Mouse (Mus musculus) MEL (cell line): ENCODE results near the gene Tsc22d4. TPM values are rescaled to one million over a fixed set of nuclear protein-coding genes. Genes with fewer than 3 reads are reported as not detected.

Experiments used
- DNase-seq: peaks from one replicate; pipeline ENCODE4 v3.0.0; 2011; ENCODE audit warnings: low read depth, low spot score
- H3K27ac ChIP-seq: 2 replicates; pipeline ENCODE4 v1.5.1; 2012; ENCODE audit warnings: low read depth, mild to moderate bottlenecking, control low read depth, low read length, moderate library complexity; ENCODE audit not compliant: control insufficient read depth
- H3K27me3 ChIP-seq, 2 experiments: fragments of 150-350 bp in 1 of 2; sonication (generic) in 1 of 2; 2 replicates each; pipeline ENCODE4 v1.6.1; 2012; ENCODE audit warnings: low read length in 2 of 2, mild to moderate bottlenecking in 2 of 2, improper control_type of control experiment in 1 of 2, moderate library complexity in 1 of 2; ENCODE audit not compliant: insufficient read depth in 2 of 2, control insufficient read depth in 1 of 2
- H3K36me3 ChIP-seq, 2 experiments: 2 replicates each; pipeline ENCODE4 v1.6.1; 2012 to 2014; ENCODE audit warnings: low read length in 2 of 2, improper control_type of control experiment in 1 of 2, inconsistent platforms in 1 of 2, mild to moderate bottlenecking in 1 of 2; ENCODE audit not compliant: insufficient read depth in 2 of 2, control insufficient read depth in 1 of 2
- H3K4me1 ChIP-seq, 2 experiments: fragments of 150-350 bp in 1 of 2; sonication (generic) in 1 of 2; 2 replicates each; pipeline ENCODE4 v1.6.1; 2012; ENCODE audit warnings: low read length in 2 of 2, improper control_type of control experiment in 1 of 2, mild to moderate bottlenecking in 1 of 2; ENCODE audit not compliant: insufficient read depth in 2 of 2, control insufficient read depth in 1 of 2
- H3K4me3 ChIP-seq, 2 experiments: fragments of 150-350 bp in 1 of 2; sonication (generic) in 1 of 2; 2 replicates each; pipeline ENCODE4 v1.5.1; 2012; ENCODE audit warnings: low read depth in 2 of 2, low read length in 2 of 2, mild to moderate bottlenecking in 2 of 2, moderate library complexity in 2 of 2, control low read depth in 1 of 2, improper control_type of control experiment in 1 of 2; ENCODE audit not compliant: control insufficient read depth in 1 of 2, insufficient read depth in 1 of 2
- H3K79me2 ChIP-seq: 2 replicates; pipeline ENCODE4 v1.6.1; 2012; ENCODE audit warnings: mild to moderate bottlenecking, low read length, moderate library complexity; ENCODE audit not compliant: control insufficient read depth, poor library complexity, insufficient read depth
- H3K9ac ChIP-seq: 2 replicates; pipeline ENCODE4 v1.6.1; 2012; ENCODE audit warnings: low read depth, mild to moderate bottlenecking, control low read depth, low read length, moderate library complexity; ENCODE audit not compliant: control insufficient read depth, poor library complexity, severe bottlenecking
- H3K9me3 ChIP-seq: fragments of 150-350 bp; sonication (generic); replicated peaks from 2 replicates; pipeline ENCODE4 v1.6.1; 2012; ENCODE audit warnings: mild to moderate bottlenecking, low read length, improper control_type of control experiment, moderate library complexity; ENCODE audit not compliant: insufficient read depth
- BHLHE40 ChIP-seq: IDR thresholded peaks from 2 replicates; pipeline ENCODE4 v1.6.1; 2012; ENCODE audit warnings: low read depth, mild to moderate bottlenecking, inconsistent platforms, low read length, improper control_type of control experiment, borderline replicate concordance
- CTCF ChIP-seq, 3 experiments: IDR thresholded peaks in 2 of 3; conservative IDR thresholded peaks in 1 of 3; 2 replicates each; pipeline ENCODE4 v1.5.1; 2011 to 2012; ENCODE audit warnings: low read length in 3 of 3, low read depth in 2 of 3, mild to moderate bottlenecking in 2 of 3, improper control_type of control experiment in 1 of 3, inconsistent platforms in 1 of 3, mixed read lengths in 1 of 3, moderate library complexity in 1 of 3; ENCODE audit not compliant: control insufficient read depth in 1 of 3, insufficient read depth in 1 of 3, poor library complexity in 1 of 3, severe bottlenecking in 1 of 3
- ELF1 ChIP-seq: IDR thresholded peaks from 2 replicates; pipeline ENCODE4 v1.6.1; 2014; ENCODE audit warnings: low read depth, mild to moderate bottlenecking, inconsistent platforms, low read length, improper control_type of control experiment, moderate library complexity
- EP300 ChIP-seq, 2 experiments: IDR thresholded peaks; 2 replicates each; pipeline ENCODE4 v1.6.1; 2011; ENCODE audit warnings: improper control_type of control experiment in 2 of 2, low read length in 2 of 2, low read depth in 1 of 2, mild to moderate bottlenecking in 1 of 2
- GATA1 ChIP-seq: IDR thresholded peaks from 2 replicates; pipeline ENCODE4 v1.6.1; 2011; ENCODE audit warnings: low read depth, low read length, improper control_type of control experiment
- JUND ChIP-seq: IDR thresholded peaks from 2 replicates; pipeline ENCODE4 v1.6.1; 2011; ENCODE audit warnings: low read depth, mild to moderate bottlenecking, improper control_type of control experiment, low read length
- KAT2A ChIP-seq: conservative IDR thresholded peaks from 2 replicates; pipeline ENCODE4 v1.6.1; 2012; ENCODE audit warnings: low read depth, low read length, improper control_type of control experiment, inconsistent platforms
- MAFK ChIP-seq: IDR thresholded peaks from 2 replicates; pipeline ENCODE4 v1.6.1; 2011; ENCODE audit warnings: low read depth, mild to moderate bottlenecking, low read length, improper control_type of control experiment, borderline replicate concordance
- MAX ChIP-seq: IDR thresholded peaks from 2 replicates; pipeline ENCODE4 v1.6.1; 2011; ENCODE audit warnings: low read length, improper control_type of control experiment
- MAZ ChIP-seq: IDR thresholded peaks from 2 replicates; pipeline ENCODE4 v1.6.1; 2012; ENCODE audit warnings: low read depth, mild to moderate bottlenecking, inconsistent platforms, low read length, improper control_type of control experiment
- MEF2A ChIP-seq: IDR thresholded peaks from 2 replicates; pipeline ENCODE4 v1.6.1; 2014; ENCODE audit warnings: low read depth, mild to moderate bottlenecking, inconsistent platforms, low read length, improper control_type of control experiment; ENCODE audit not compliant: poor library complexity, insufficient replicate concordance, severe bottlenecking; ENCODE audit errors: extremely low read depth
- NELFE ChIP-seq: IDR thresholded peaks from 2 replicates; pipeline ENCODE4 v1.6.1; 2011; ENCODE audit warnings: low read depth, low read length, improper control_type of control experiment
- POLR2A ChIP-seq, 2 experiments: IDR thresholded peaks; 2 replicates each; pipeline ENCODE4 v1.6.1; 2011 to 2012; ENCODE audit warnings: low read length in 2 of 2, mild to moderate bottlenecking in 2 of 2, control low read depth in 1 of 2, improper control_type of control experiment in 1 of 2, low read depth in 1 of 2, moderate library complexity in 1 of 2; ENCODE audit not compliant: control insufficient read depth in 1 of 2, insufficient read depth in 1 of 2, poor library complexity in 1 of 2
- POLR2AphosphoS2 ChIP-seq: IDR thresholded peaks from 2 replicates; pipeline ENCODE4 v1.6.1; 2011; ENCODE audit warnings: low read length, improper control_type of control experiment
- POLR2AphosphoS5 ChIP-seq: IDR thresholded peaks from 2 replicates; pipeline ENCODE4 v1.6.1; 2012; ENCODE audit warnings: low read depth, borderline replicate concordance, mild to moderate bottlenecking, inconsistent platforms, low read length, moderate library complexity, mixed read lengths
- RAD21 ChIP-seq: IDR thresholded peaks from 2 replicates; pipeline ENCODE4 v1.6.1; 2011; ENCODE audit warnings: mild to moderate bottlenecking, low read depth, low read length, improper control_type of control experiment
- RCOR1 ChIP-seq: IDR thresholded peaks from 2 replicates; pipeline ENCODE4 v1.6.1; 2012; ENCODE audit warnings: low read depth, mild to moderate bottlenecking, inconsistent platforms, low read length, improper control_type of control experiment
- SMC3 ChIP-seq: IDR thresholded peaks from 2 replicates; pipeline ENCODE4 v1.6.1; 2011; ENCODE audit warnings: low read depth, low read length, improper control_type of control experiment
- TBP ChIP-seq: IDR thresholded peaks from 2 replicates; pipeline ENCODE4 v1.8.0; 2011; ENCODE audit warnings: low read depth, low read length, improper control_type of control experiment
- USF1 ChIP-seq: IDR thresholded peaks from 2 replicates; pipeline ENCODE4 v1.6.1; 2014; ENCODE audit warnings: low read depth, mild to moderate bottlenecking, inconsistent platforms, low read length, improper control_type of control experiment, moderate library complexity
- USF2 ChIP-seq, 2 experiments: IDR thresholded peaks; 2 replicates each; pipeline ENCODE4 v1.6.1; 2011 to 2012; ENCODE audit warnings: improper control_type of control experiment in 2 of 2, low read length in 2 of 2, borderline replicate concordance in 1 of 2, inconsistent platforms in 1 of 2, low read depth in 1 of 2, mild to moderate bottlenecking in 1 of 2; ENCODE audit not compliant: insufficient read depth in 1 of 2
- ZC3H11A ChIP-seq: IDR thresholded peaks from 2 replicates; pipeline ENCODE4 v1.6.1; 2012; ENCODE audit warnings: low read depth, mild to moderate bottlenecking, inconsistent platforms, low read length, improper control_type of control experiment
- ZKSCAN1 ChIP-seq: IDR thresholded peaks from 2 replicates; pipeline ENCODE4 v1.6.1; 2012; ENCODE audit warnings: low read depth, mild to moderate bottlenecking, inconsistent platforms, low read length, improper control_type of control experiment, moderate library complexity
- ZNF384 ChIP-seq: IDR thresholded peaks from 2 replicates; pipeline ENCODE4 v1.6.1; 2012; ENCODE audit warnings: low read depth, mild to moderate bottlenecking, inconsistent platforms, low read length, improper control_type of control experiment
- polyA plus RNA-seq, 2 experiments: library from polyadenylated mRNA; stranded (reverse) in 1 of 2; unstranded in 1 of 2; fragments of >175 nt in 1 of 2; fragments of >200 nt in 1 of 2; gene quantifications; 2 replicates each; pipeline versions ENCODE4 v1.2.1 to v1.2.4; 2012; ENCODE audit warnings: low replicate concordance in 2 of 2, low read depth in 1 of 2; ENCODE audit not compliant: insufficient read length in 2 of 2, insufficient read depth in 1 of 2, missing spikeins in 1 of 2
- total RNA-seq: library from RNA; depleted of rRNA; stranded (reverse); fragments of 300-350 nt; gene quantifications from 2 replicates; pipeline ENCODE4 v1.2.3, GENCODE M21; 2012

Gene Tsc22d4
- total and polyA plus RNA-seq, 3 experiments: 58.3 to 203 TPM; not detected in 1

DNA sequence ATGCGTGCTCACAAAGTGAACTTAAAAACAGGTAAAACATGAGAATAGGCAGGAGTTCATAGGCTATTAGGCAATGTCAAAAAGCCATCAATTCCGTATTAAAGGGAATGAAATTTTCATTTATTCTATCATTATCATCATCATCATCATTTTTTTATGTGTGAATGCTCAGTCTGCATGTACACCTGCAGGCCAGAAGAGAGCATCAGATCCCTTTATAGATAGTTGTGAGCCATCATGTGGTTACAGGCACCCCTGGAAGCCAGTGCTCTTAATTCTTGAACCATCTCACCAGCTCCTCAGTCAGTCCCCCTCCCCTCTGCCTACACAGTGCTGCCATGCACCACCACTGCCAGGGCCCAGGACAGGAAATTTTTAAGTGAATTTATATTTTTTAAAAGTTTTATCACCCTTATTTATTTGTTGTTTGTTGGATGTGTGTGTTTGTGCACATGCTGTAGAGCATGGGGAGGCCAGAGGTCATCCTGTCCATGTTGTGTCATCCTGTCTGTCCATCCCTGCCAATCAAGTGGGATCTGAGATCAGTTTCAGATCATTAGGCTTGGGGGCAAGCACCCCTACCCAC is 43.5 kb downstream of the Tsc22d4 start:
- TF ChIP-seq RAD21: peak; percentile 2
- peak; percentile 13; the same call in 1 of the 2 replicates for TF ChIP-seq SMC3
- no peak for TF ChIP-seq RCOR1
- no peak overlapping the region for H3K4me3 ChIP-seq
- no peak overlapping the region for H3K27ac ChIP-seq
- DNase-seq: no peak
- no peaks in the 10 kb centered on the region for H3K27me3 ChIP-seq
- no peak overlapping the region for H3K9ac ChIP-seq
- peaks cover 22% of the 10 kb centered on the region for H3K79me2 ChIP-seq
- H3K36me3 ChIP-seq: peaks cover 0 to 8% of the 10 kb centered on the region in 2 experiments; a peak in 2 of 4 replicates
- H3K4me1 ChIP-seq: peaks cover 0 to 17% of the 10 kb centered on the region in 2 experiments; a peak in 2 of 4 replicates
- no peaks in the 10 kb centered on the region for H3K9me3 ChIP-seq

DNA sequence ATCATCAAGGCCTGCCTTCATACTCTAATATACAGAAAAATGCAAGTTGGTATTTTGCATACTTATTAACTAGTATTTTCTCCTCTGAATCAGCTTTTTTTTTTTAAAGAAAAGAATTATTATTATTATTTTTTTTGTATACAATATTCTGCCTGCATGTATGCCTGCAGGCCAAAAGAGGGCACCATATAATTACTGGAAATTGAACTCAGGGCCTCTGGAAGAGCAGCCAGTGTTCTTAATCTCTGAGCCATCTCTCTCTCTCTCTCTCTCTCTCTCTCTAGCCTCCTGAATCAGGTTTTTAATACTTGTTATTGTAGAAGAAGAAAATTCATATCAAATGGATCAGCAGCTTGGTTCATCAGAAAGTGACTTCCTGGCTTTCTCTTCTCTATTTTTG is 46.0 kb downstream of the Tsc22d4 start:
- peak; percentile 62 for DNase-seq
- Histone ChIP-seq H3K36me3 (no peaks in the 10 kb centered on the region), H3K27me3 (no peaks in the 10 kb centered on the region), H3K4me1 (peaks cover 0 to 8% of the 10 kb centered on the region in 2 experiments; a peak in 1 of 4 replicates), H3K27ac (no peak overlapping the region), H3K9ac (no peak overlapping the region), H3K4me3 (no peak overlapping the region), H3K79me2 (no peaks in the 10 kb centered on the region), H3K9me3 (no peaks in the 10 kb centered on the region)
- peak; percentile 65; the same call in 1 of the 2 replicates for TF ChIP-seq GATA1
- TF ChIP-seq SMC3: peak; percentile 83
- peak; percentile 85; the same call in 1 of the 2 replicates for TF ChIP-seq JUND
- TF ChIP-seq ZNF384: peak; percentile 90
- peak; percentile 89 for TF ChIP-seq ZC3H11A
- TF ChIP-seq BHLHE40: no peak
- peak; percentile 26 to 74 (median 30); a peak in 4 of 6 replicates for TF ChIP-seq CTCF (IDR thresholded peaks at IDR 0.05 in 2 of 3, conservative IDR thresholded peaks at IDR 0.05 in 1 of 3; ENCODE audit: control insufficient read depth in 1 of 3, insufficient read depth in 1 of 3, low read depth in 2 of 3, low read length in 3 of 3, poor library complexity in 1 of 3, severe bottlenecking in 1 of 3)
- TF ChIP-seq EP300 (IDR thresholded peaks at IDR 0.05; ENCODE audit: low read depth in 1 of 2, low read length in 2 of 2): no peak
- TF ChIP-seq RAD21: peak; percentile 92

DNA sequence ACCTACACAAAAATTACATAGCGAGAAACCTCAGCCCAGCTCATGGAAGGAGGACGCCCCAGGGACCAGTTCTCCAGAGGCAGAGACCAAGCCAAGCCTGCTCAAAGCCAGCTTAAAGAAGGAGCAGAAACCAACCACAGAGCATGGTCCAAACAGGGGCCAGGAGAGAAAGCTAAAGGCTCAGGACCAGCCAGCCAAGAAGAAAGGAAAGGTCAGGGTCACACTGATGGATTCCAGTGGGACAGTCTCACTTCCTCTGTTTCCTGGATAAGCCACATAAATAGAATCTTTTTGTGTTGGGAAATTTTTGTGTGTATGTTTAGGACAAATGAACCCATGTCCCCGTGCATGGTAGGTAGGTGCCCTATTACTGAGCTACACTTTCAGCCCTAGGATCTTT is 51.1 kb downstream of the Tsc22d4 start:
- Histone ChIP-seq H3K4me1 (peaks cover 9 to 14% of the 10 kb centered on the region in 2 experiments), H3K9me3 (no peaks in the 10 kb centered on the region), H3K36me3 (peaks cover 0 to 16% of the 10 kb centered on the region in 2 experiments; a peak in 2 of 4 replicates), H3K27me3 (no peaks in the 10 kb centered on the region), H3K9ac (no peak overlapping the region), H3K27ac (no peak overlapping the region), H3K79me2 (no peaks in the 10 kb centered on the region), H3K4me3 (no peak overlapping the region)
- no peak for DNase-seq
- TF ChIP-seq POLR2AphosphoS2 (no peak), SMC3 (no peak), NELFE (no peak), KAT2A (no peak), MAFK (no peak), MEF2A (no peak), MAX (no peak), JUND (no peak), ELF1 (no peak), POLR2A (IDR thresholded peaks at IDR 0.05; ENCODE audit: control insufficient read depth in 1 of 2, insufficient read depth in 1 of 2, low read depth in 1 of 2, low read length in 2 of 2, poor library complexity in 1 of 2) (no peak), ZKSCAN1 (no peak), RCOR1 (no peak), POLR2AphosphoS5 (no peak), TBP (no peak), ZC3H11A (no peak), USF1 (no peak), GATA1 (no peak), USF2 (IDR thresholded peaks at IDR 0.05; ENCODE audit: borderline replicate concordance in 1 of 2, insufficient read depth in 1 of 2, low read depth in 1 of 2, low read length in 2 of 2) (no peak), MAZ (no peak)
